Mouse (Mus musculus): Measurements from ENCODE around the gene Acan. TPM values are rescaled to one million over a fixed set of nuclear protein-coding genes. Genes with fewer than 3 reads are reported as not detected.

Acan gene
- polyA plus RNA-seq, 1 experiment from 2014 or later: 0.36 TPM

GRCm38 (mm10) chr7:79147931-79148653, 94.8 kb downstream of the Acan start:
- H3K27ac ChIP-seq (ENCODE audit: low read length): peak overlapping the region; percentile 67; the same call in 1 of the 2 replicates
- no peaks in the 10 kb centered on the region for H3K27me3 ChIP-seq (ENCODE audit: control insufficient read depth, insufficient read depth, low read length)
- WGBS: under 1% methylated on average over 20 of the region's 20 CpGs
- no peak for ATAC-seq (ENCODE audit: insufficient number of reproducible peaks, insufficient read depth, low FRiP score, low read depth)
- H3K9me3 ChIP-seq (ENCODE audit: control insufficient read depth, low read depth, low read length): no peaks in the 10 kb centered on the region
- peaks cover 19% of the 10 kb centered on the region; the same call in 1 of the 2 replicates for H3K4me1 ChIP-seq (ENCODE audit: control insufficient read depth, insufficient read depth, low read length)
- H3K36me3 ChIP-seq (ENCODE audit: control insufficient read depth, insufficient read depth, low read length): peaks cover 14% of the 10 kb centered on the region
- peak overlapping the region; percentile 67 for H3K4me3 ChIP-seq (ENCODE audit: low read depth, low read length)
- peak overlapping the region; percentile 90 for H3K4me2 ChIP-seq (replicated peaks; ENCODE audit: low read depth, low read length)
- H3K9ac ChIP-seq (replicated peaks; ENCODE audit: low read depth, low read length): peak overlapping the region; percentile 63

GRCm38 (mm10) chr7:79148711-79149266, 95.5 kb downstream of the Acan start, which contains the start of gene Mfge8:
Gene Mfge8 (minus strand): TSS chr7:79149060.
- H3K4me1 ChIP-seq (ENCODE audit: control insufficient read depth, insufficient read depth, low read length): peaks cover 19% of the 10 kb centered on the region; the same call in 1 of the 2 replicates
- WGBS: under 1% methylated on average over 39 of the region's 39 CpGs

GRCm38 (mm10) chr7:79149522-79149921, 96.2 kb downstream of the Acan start:
- Histone ChIP-seq H3K4me1 (ENCODE audit: control insufficient read depth, insufficient read depth, low read length) (peaks cover 19% of the 10 kb centered on the region; the same call in 1 of the 2 replicates), H3K9ac (replicated peaks; ENCODE audit: low read depth, low read length) (no peak overlapping the region), H3K27me3 (ENCODE audit: control insufficient read depth, insufficient read depth, low read length) (no peaks in the 10 kb centered on the region), H3K36me3 (ENCODE audit: control insufficient read depth, insufficient read depth, low read length) (peaks cover 8% of the 10 kb centered on the region), H3K4me2 (replicated peaks; ENCODE audit: low read depth, low read length) (peak overlapping the region; percentile 90), H3K9me3 (ENCODE audit: control insufficient read depth, low read depth, low read length) (no peaks in the 10 kb centered on the region), H3K27ac (ENCODE audit: low read length) (no peak overlapping the region), H3K4me3 (ENCODE audit: low read depth, low read length) (no peak overlapping the region)
- 62% methylated on average over 6 of the region's 6 CpGs for WGBS
- no peak for ATAC-seq (ENCODE audit: insufficient number of reproducible peaks, insufficient read depth, low FRiP score, low read depth)

More at GRCm38 (mm10) chr7:79148711-79149266, 95.5 kb downstream of the Acan start, which contains the start of gene Mfge8:
- peak within 1 kb of the TSS; percentile 67 for H3K4me3 ChIP-seq (ENCODE audit: low read depth, low read length)
- H3K9ac ChIP-seq (replicated peaks; ENCODE audit: low read depth, low read length): peak within 1 kb of the TSS; percentile 63
- no peaks in the 10 kb centered on the region for H3K27me3 ChIP-seq (ENCODE audit: control insufficient read depth, insufficient read depth, low read length)
- peak within 1 kb of the TSS; percentile 90 for H3K4me2 ChIP-seq (replicated peaks; ENCODE audit: low read depth, low read length)
- H3K9me3 ChIP-seq (ENCODE audit: control insufficient read depth, low read depth, low read length): no peaks in the 10 kb centered on the region
- H3K27ac ChIP-seq (ENCODE audit: low read length): peak within 1 kb of the TSS; percentile 67; the same call in 1 of the 2 replicates
- ATAC-seq (ENCODE audit: insufficient number of reproducible peaks, insufficient read depth, low FRiP score, low read depth): peak; percentile 95
- H3K36me3 ChIP-seq (ENCODE audit: control insufficient read depth, insufficient read depth, low read length): peaks cover 10% of the 10 kb centered on the region

GRCm38 (mm10) chr7:79159406-79159805, 106.1 kb downstream of the Acan start:
- H3K36me3 ChIP-seq (ENCODE audit: control insufficient read depth, insufficient read depth, low read length): no peaks in the 10 kb centered on the region
- no peak for ATAC-seq (ENCODE audit: insufficient number of reproducible peaks, insufficient read depth, low FRiP score, low read depth)
- no peaks in the 10 kb centered on the region for H3K27me3 ChIP-seq (ENCODE audit: control insufficient read depth, insufficient read depth, low read length)
- no peak overlapping the region for H3K4me3 ChIP-seq (ENCODE audit: low read depth, low read length)
- no peak overlapping the region for H3K27ac ChIP-seq (ENCODE audit: low read length)
- no peak overlapping the region for H3K9ac ChIP-seq (replicated peaks; ENCODE audit: low read depth, low read length)
- H3K4me2 ChIP-seq (replicated peaks; ENCODE audit: low read depth, low read length): no peak overlapping the region
- H3K9me3 ChIP-seq (ENCODE audit: control insufficient read depth, low read depth, low read length): peaks cover 3% of the 10 kb centered on the region; the same call in 1 of the 2 replicates
- H3K4me1 ChIP-seq (ENCODE audit: control insufficient read depth, insufficient read depth, low read length): no peaks in the 10 kb centered on the region
- WGBS: 64% methylated on average over 1 of the region's 1 CpGs

Other genes with a start within 250 kb of the Acan start
- 19.4 and 21.3 TPM in 2 replicates for gene Det1, start 206.2 kb upstream of the Acan start, polyA plus RNA-seq (2014; fragmentation: Nextera tagmentation; extraction: Ambion mirVana)
- gene Aen, start 157.6 kb upstream of the Acan start, polyA plus RNA-seq (2014; fragmentation: Nextera tagmentation; extraction: Ambion mirVana): 32.6 and 34.9 TPM in 2 replicates
- gene Isg20, start 140.1 kb upstream of the Acan start, polyA plus RNA-seq (2014; fragmentation: Nextera tagmentation; extraction: Ambion mirVana): 16.0 and 18.3 TPM in 2 replicates
- 3.8 and 4.2 TPM in 2 replicates for gene Hapln3, start 77.5 kb downstream of the Acan start, polyA plus RNA-seq (2014; fragmentation: Nextera tagmentation; extraction: Ambion mirVana)
- gene Mfge8, start 95.6 kb downstream of the Acan start, polyA plus RNA-seq (2014; fragmentation: Nextera tagmentation; extraction: Ambion mirVana): 273 and 292 TPM in 2 replicates
- gene Abhd2, start 219.7 kb downstream of the Acan start, polyA plus RNA-seq (2014; fragmentation: Nextera tagmentation; extraction: Ambion mirVana): 15.0 and 16.7 TPM in 2 replicates

All from stomach, embryonic 14.5 days (tissue).